Mouse (Mus musculus) liver, postnatal 0 days (tissue): ENCODE measurements at regions not wholly inside any gene's neighbourhood (a gene's known extent, or its start where the extent isn't known, plus 50 kb on each side); places are given as distances from the start of the nearest gene placed in this dataset.

Source experiments
- CTCF ChIP-seq: sonication (generic); IDR thresholded peaks from 2 replicates; pipeline ENCODE4 v1.5.1; 2016; ENCODE audit warnings: antibody characterized with exemption, low read depth
- EP300 ChIP-seq: IDR thresholded peaks from 2 replicates; pipeline ENCODE4 v1.6.1; 2016; ENCODE audit warnings: antibody characterized with exemption, low read depth, mild to moderate bottlenecking

DNA sequence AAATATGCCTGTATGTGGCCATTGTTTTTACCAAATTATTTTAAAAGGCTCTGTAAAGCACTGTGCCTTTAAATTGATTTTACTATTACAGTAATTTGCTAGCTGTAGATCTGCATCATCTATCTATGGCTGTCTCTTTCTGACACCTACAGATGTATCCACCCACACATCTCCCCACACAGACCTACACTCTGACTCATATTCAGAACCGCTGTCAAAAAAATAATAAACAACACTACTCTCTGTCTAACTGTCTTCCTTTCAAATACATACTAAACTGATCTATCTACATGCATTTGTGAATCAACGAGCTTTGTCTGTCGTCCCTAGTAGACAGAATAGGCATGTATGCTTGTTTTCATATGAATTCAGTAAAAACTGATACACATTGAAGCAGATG is 130.6 kb upstream of the Gls start:
- no peak for TF ChIP-seq CTCF
- no peak for TF ChIP-seq EP300
